Mouse (Mus musculus): Measurements from ENCODE around the gene Kctd2.

The Kctd2 gene

GRCm38 (mm10) chr11:115400630-115401391 lies 19.1 kb upstream of the Kctd2 start:
- DNase-seq (ENCODE audit: low spot score in 2 of 2): no peak

- DNase-seq (ENCODE audit: low spot score in 2 of 2): peak; percentile 73 to 75
Measured at GRCm38 (mm10) chr11:115403338-115404124, 16.4 kb upstream of the Kctd2 start, which contains the start of gene Mrpl58. Gene Mrpl58, plus strand, starts transcription at chr11:115403752.

- no peak for DNase-seq (ENCODE audit: low spot score in 2 of 2)
Measured at GRCm38 (mm10) chr11:115405723-115406122, 14.2 kb upstream of the Kctd2 start.

GRCm38 (mm10) chr11:115406858-115407401 lies 13.0 kb upstream of the Kctd2 start:
- no peak for DNase-seq (ENCODE audit: low spot score in 2 of 2)

- no peak for DNase-seq (ENCODE audit: low spot score in 2 of 2)
Measured at GRCm38 (mm10) chr11:115408266-115408920, 11.5 kb upstream of the Kctd2 start.

GRCm38 (mm10) chr11:115409556-115409955 lies 10.4 kb upstream of the Kctd2 start:
- DNase-seq (ENCODE audit: low spot score in 2 of 2): no peak

- DNase-seq (ENCODE audit: low spot score in 2 of 2): peak; percentile 44 to 46
Measured at GRCm38 (mm10) chr11:115420336-115421190, 635 bp downstream of the Kctd2 start.

- DNase-seq (ENCODE audit: low spot score in 2 of 2): no peak
Measured at GRCm38 (mm10) chr11:115421328-115421727, 1.4 kb downstream of the Kctd2 start.

GRCm38 (mm10) chr11:115421972-115422371 lies 2.0 kb downstream of the Kctd2 start:
- DNase-seq (ENCODE audit: low spot score in 2 of 2): no peak

- no peak for DNase-seq (ENCODE audit: low spot score in 2 of 2)
Measured at GRCm38 (mm10) chr11:115423091-115423490, 3.2 kb downstream of the Kctd2 start.

GRCm38 (mm10) chr11:115424666-115425065 lies 4.7 kb downstream of the Kctd2 start:
- DNase-seq (ENCODE audit: low spot score in 2 of 2): no peak

GRCm38 (mm10) chr11:115425671-115426070 lies 5.7 kb downstream of the Kctd2 start:
- no peak for DNase-seq (ENCODE audit: low spot score in 2 of 2)

- DNase-seq (ENCODE audit: low spot score in 2 of 2): peak; percentile 60 to 65
Measured at GRCm38 (mm10) chr11:115427482-115428331, 7.8 kb downstream of the Kctd2 start.

GRCm38 (mm10) chr11:115429307-115429706 lies 9.4 kb downstream of the Kctd2 start:
- no peak for DNase-seq (ENCODE audit: low spot score in 2 of 2)

- no peak for DNase-seq (ENCODE audit: low spot score in 2 of 2)
Measured at GRCm38 (mm10) chr11:115430561-115430960, 10.6 kb downstream of the Kctd2 start.

- DNase-seq (ENCODE audit: low spot score in 2 of 2): no peak
Measured at GRCm38 (mm10) chr11:115432814-115433213, 12.9 kb downstream of the Kctd2 start.

- DNase-seq (ENCODE audit: low spot score in 2 of 2): no peak
Measured at GRCm38 (mm10) chr11:115433342-115433741, 13.4 kb downstream of the Kctd2 start.

- DNase-seq (ENCODE audit: low spot score in 2 of 2): no peak
Measured at GRCm38 (mm10) chr11:115435596-115436337, 15.8 kb downstream of the Kctd2 start.

GRCm38 (mm10) chr11:115437571-115438122 lies 17.7 kb downstream of the Kctd2 start:
- no peak for DNase-seq (ENCODE audit: low spot score in 2 of 2)

Data from frontal cortex, postnatal 14 days (tissue).